In genomic region chr9:44478959-44479605, GRCm38 (mm10) we compare ENCODE assay signal across 8 mouse cellular contexts. TPM values are rescaled to one million over a fixed set of nuclear protein-coding genes. Genes with fewer than 3 reads are reported as not detected.
A peak's percentile ranks its signal among the peaks of the same experiment; 100 is the strongest.
DNase-seq lines count a peak whose midpoint lies in the region; ATAC-seq lines count a peak whose summit lies in the region.

No protein-coding gene starts in this region.

- H3K27me3 ChIP-seq in embryonic facial prominence, embryonic 10.5 days (replicated peaks; ENCODE audit: low read depth, poor library complexity, severe bottlenecking), result peaks cover 11% of the 10 kb centered on the region
- 0 out of 2 replicates have a peak, but pooled peaks cover 3% of the 10 kb centered on the region for H3K27me3 ChIP-seq in heart, embryonic 10.5 days (ENCODE audit: insufficient read depth, poor library complexity, severe bottlenecking)
- H3K27me3 ChIP-seq in liver, embryonic 12.5 days (replicated peaks), result peaks cover 62% of the 10 kb centered on the region
- H3K27me3 ChIP-seq in neural tube, embryonic 13.5 days, result no peaks in the 10 kb centered on the region

- H3K4me3 ChIP-seq in embryonic facial prominence, embryonic 10.5 days, result peak overlapping the region; percentile 74
- H3K4me3 ChIP-seq in heart, embryonic 10.5 days, result peak overlapping the region; percentile 76
- peak overlapping the region; percentile 59 for H3K4me3 ChIP-seq in liver, embryonic 12.5 days
- H3K4me3 ChIP-seq in neural tube, embryonic 13.5 days, result peak overlapping the region; percentile 72

- H3K27ac ChIP-seq in embryonic facial prominence, embryonic 10.5 days (replicated peaks), result peak overlapping the region; percentile 96
- H3K27ac ChIP-seq in heart, embryonic 10.5 days, result peak overlapping the region; percentile 91
- peak overlapping the region; percentile 78 for H3K27ac ChIP-seq in liver, embryonic 12.5 days
- H3K27ac ChIP-seq in neural tube, embryonic 13.5 days (replicated peaks), result peak overlapping the region; percentile 97

- H3K4me1 ChIP-seq in embryonic facial prominence, embryonic 10.5 days, result peaks cover 53% of the 10 kb centered on the region
- H3K4me1 ChIP-seq in heart, embryonic 10.5 days, result peaks cover 48% of the 10 kb centered on the region
- peaks cover 50% of the 10 kb centered on the region for H3K4me1 ChIP-seq in liver, embryonic 12.5 days
- peaks cover 34% of the 10 kb centered on the region for H3K4me1 ChIP-seq in neural tube, embryonic 13.5 days (replicated peaks)

- whole genome bisulfite sequencing in embryonic facial prominence, embryonic 10.5 days, result under 1% methylated on average over 29 of the region's 29 CpGs
- WGBS in heart, embryonic 10.5 days, result under 1% methylated on average over 29 of the region's 29 CpGs
- under 1% methylated on average over 29 of the region's 29 CpGs for WGBS in liver, embryonic 12.5 days (ENCODE audit: insufficient replicate concordance)
- 0% methylated on average over 29 of the region's 29 CpGs for WGBS in neural tube, embryonic 13.5 days

- peak overlapping the region; percentile 50 for H3K9ac ChIP-seq in liver, embryonic 12.5 days
- peak overlapping the region; percentile 85 for H3K9ac ChIP-seq in neural tube, embryonic 13.5 days

- peak overlapping the region; percentile 91 for H3K4me2 ChIP-seq in liver, embryonic 12.5 days
- peak overlapping the region; percentile 93 for H3K4me2 ChIP-seq in neural tube, embryonic 13.5 days

- ATAC-seq in liver, embryonic 12.5 days, result peak; percentile 14; the same call in 1 of the 2 replicates
- peak; percentile 64 for ATAC-seq in neural tube, embryonic 13.5 days (ENCODE audit: low read depth)

- no peaks in the 10 kb centered on the region for H3K36me3 ChIP-seq in embryonic facial prominence, embryonic 10.5 days (replicated peaks)
- H3K36me3 ChIP-seq in heart, embryonic 10.5 days, result no peaks in the 10 kb centered on the region
- H3K36me3 ChIP-seq in liver, embryonic 12.5 days, result no peaks in the 10 kb centered on the region
- no peaks in the 10 kb centered on the region for H3K36me3 ChIP-seq in neural tube, embryonic 13.5 days

- H3K9me3 ChIP-seq in embryonic facial prominence, embryonic 10.5 days, result no peaks in the 10 kb centered on the region
- no peaks in the 10 kb centered on the region for H3K9me3 ChIP-seq in heart, embryonic 10.5 days
- H3K9me3 ChIP-seq in liver, embryonic 12.5 days (replicated peaks), result no peaks in the 10 kb centered on the region
- H3K9me3 ChIP-seq in neural tube, embryonic 13.5 days, result no peaks in the 10 kb centered on the region

- peak; percentile 74 to 78 for DNase-seq in urinary bladder, adult 18-20 months (ENCODE audit: low spot score in 2 of 2)
- no peak for DNase-seq in urinary bladder, postnatal 10 days (ENCODE audit: low spot score)
- peak; percentile 95 for DNase-seq in embryonic facial prominence, embryonic 10.5 days (ENCODE audit: low spot score)
- DNase-seq in heart, embryonic 10.5 days (ENCODE audit: low spot score), result peak; percentile 94
- DNase-seq in kidney, adult 9 months, result peak; percentile 88
- peak; percentile 63 for DNase-seq in urinary bladder, postnatal 25 days (ENCODE audit: low spot score)

RNA-seq across cellular contexts. Expression of gene Bcl9l, which starts 3.5 kb away (rescaled TPM):
- 7.4 and 7.7 TPM in 2 replicates for polyA plus RNA-seq in embryonic facial prominence, embryonic 10.5 days (2016; fragmentation: Nextera tagmentation; extraction: Ambion mirVana)
- 7.6 and 9.6 TPM in 2 replicates for polyA plus RNA-seq in heart, embryonic 10.5 days (2016; fragmentation: Nextera tagmentation; extraction: Ambion mirVana)
- 2.5 and 2.7 TPM in 2 replicates for polyA plus RNA-seq in liver, embryonic 12.5 days (2016; fragmentation: Nextera tagmentation; extraction: Ambion mirVana)
- polyA plus RNA-seq in neural tube, embryonic 13.5 days (2015; fragmentation: Nextera tagmentation; extraction: Ambion mirVana), result 9.4 and 9.6 TPM in 2 replicates

RNA-seq across cellular contexts. Expression of gene Upk2, which starts 24.3 kb away (rescaled TPM):
- 0.41 and 0.59 TPM in 2 replicates for polyA plus RNA-seq in embryonic facial prominence, embryonic 10.5 days (2016; fragmentation: Nextera tagmentation; extraction: Ambion mirVana)
- polyA plus RNA-seq in heart, embryonic 10.5 days (2016; fragmentation: Nextera tagmentation; extraction: Ambion mirVana), result 0.26 TPM in 1 of 2 replicates, not detected in the other
- not detected in 2 replicates for polyA plus RNA-seq in liver, embryonic 12.5 days (2016; fragmentation: Nextera tagmentation; extraction: Ambion mirVana)
- not detected in 2 replicates for polyA plus RNA-seq in neural tube, embryonic 13.5 days (2015; fragmentation: Nextera tagmentation; extraction: Ambion mirVana)

RNA-seq across cellular contexts. Expression of gene Foxr1, which starts 38.1 kb away (rescaled TPM):
- not detected in 2 replicates for polyA plus RNA-seq in embryonic facial prominence, embryonic 10.5 days (2016; fragmentation: Nextera tagmentation; extraction: Ambion mirVana)
- polyA plus RNA-seq in heart, embryonic 10.5 days (2016; fragmentation: Nextera tagmentation; extraction: Ambion mirVana), result not detected in 2 replicates
- not detected in 2 replicates for polyA plus RNA-seq in liver, embryonic 12.5 days (2016; fragmentation: Nextera tagmentation; extraction: Ambion mirVana)
- not detected in 2 replicates for polyA plus RNA-seq in neural tube, embryonic 13.5 days (2015; fragmentation: Nextera tagmentation; extraction: Ambion mirVana)
